Mouse (Mus musculus) heart, adult 2 months (tissue): ENCODE measurements around the gene S1pr5.
A peak's percentile ranks its signal among the peaks of the same experiment; 100 is the strongest.

Source experiments
- CTCF ChIP-seq: fragments of 200-600 bp; IDR thresholded peaks from 2 replicates; pipeline ENCODE4 v1.8.1; 2022; ENCODE audit warnings: antibody characterized with exemption, mild to moderate bottlenecking, moderate library complexity
- POLR2A ChIP-seq: fragments of 200-500 bp; IDR thresholded peaks from 2 replicates; pipeline ENCODE4 v1.6.1; 2011; ENCODE audit warnings: mild to moderate bottlenecking, low read depth, low read length, control low read depth; ENCODE audit not compliant: insufficient read depth

DNA sequence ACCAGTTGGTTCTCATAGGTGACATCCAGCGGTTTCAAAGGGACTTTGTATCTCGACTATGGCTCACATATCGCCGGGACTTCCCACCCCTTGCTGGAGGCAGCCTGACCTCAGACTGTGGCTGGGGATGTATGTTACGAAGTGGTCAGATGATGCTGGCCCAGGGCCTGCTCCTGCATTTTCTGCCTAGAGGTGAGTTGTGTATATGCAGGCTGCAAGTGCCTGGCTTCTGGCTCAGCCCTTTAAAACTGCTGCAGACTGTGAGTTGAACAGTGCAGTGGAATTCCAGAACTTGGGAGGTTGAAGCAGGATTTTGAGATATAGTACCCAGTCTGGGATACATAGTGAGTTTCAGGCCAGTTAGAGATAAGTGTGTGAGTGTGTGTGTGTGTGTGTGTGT is 18.6 kb upstream of the S1pr5 start:
- no peak for TF ChIP-seq POLR2A
- peak; percentile 13; the same call in 1 of the 2 replicates for TF ChIP-seq CTCF
